Mouse (Mus musculus) liver, postnatal 0 days (tissue): ENCODE results near the gene Rbms3. TPM values are rescaled to one million over a fixed set of nuclear protein-coding genes. Genes with fewer than 3 reads are reported as not detected.

Experiments
- ATAC-seq: fragments of 200-750 bp; cut with Nextera tagmentation; 2 replicates; pipeline ENCODE4 v1.8.0; 2017; ENCODE audit warnings: mild to moderate bottlenecking, moderate library complexity
- DNase-seq: peaks from one replicate; pipeline ENCODE4 v3.0.0-alpha.2; 2016
- H3K27ac ChIP-seq: fragments of 300-500 bp; sonication (generic); 2 replicates; pipeline ENCODE4 v1.5.1; 2014; ENCODE audit warnings: antibody characterized with exemption, moderate library complexity, mild to moderate bottlenecking, low read depth
- H3K27me3 ChIP-seq: fragments of 300-500 bp; sonication (generic); 2 replicates; pipeline ENCODE4 v1.6.1; 2014; ENCODE audit warnings: low read length, control low read depth, mixed read lengths; ENCODE audit not compliant: insufficient read depth
- H3K36me3 ChIP-seq: fragments of 300-500 bp; sonication (generic); replicated peaks from 2 replicates; pipeline ENCODE4 v1.6.1; 2014; ENCODE audit warnings: mild to moderate bottlenecking, control low read depth, low read length, moderate library complexity, mixed read lengths; ENCODE audit not compliant: insufficient read depth
- H3K4me1 ChIP-seq: fragments of 300-500 bp; sonication (generic); 2 replicates; pipeline ENCODE4 v1.6.1; 2014; ENCODE audit warnings: antibody characterized with exemption, mild to moderate bottlenecking, control low read depth; ENCODE audit not compliant: insufficient read depth
- H3K4me2 ChIP-seq: fragments of 300-500 bp; sonication (generic); 2 replicates; pipeline ENCODE4 v1.6.1; 2014; ENCODE audit warnings: low read depth, mild to moderate bottlenecking, low read length, moderate library complexity, mixed read lengths
- H3K4me3 ChIP-seq: fragments of 300-500 bp; sonication (generic); 2 replicates; pipeline ENCODE4 v1.5.1; 2014; ENCODE audit warnings: low read depth, low read length
- H3K9ac ChIP-seq: fragments of 300-500 bp; sonication (generic); replicated peaks from 2 replicates; pipeline ENCODE4 v1.6.1; 2014; ENCODE audit warnings: mild to moderate bottlenecking, moderate library complexity
- H3K9me3 ChIP-seq: fragments of 300-500 bp; sonication (generic); 2 replicates; pipeline ENCODE4 v1.6.1; 2016; ENCODE audit warnings: mild to moderate bottlenecking, control low read depth, low read length, mixed read lengths
- CTCF ChIP-seq: sonication (generic); IDR thresholded peaks from 2 replicates; pipeline ENCODE4 v1.5.1; 2016; ENCODE audit warnings: antibody characterized with exemption, low read depth
- EP300 ChIP-seq: IDR thresholded peaks from 2 replicates; pipeline ENCODE4 v1.6.1; 2016; ENCODE audit warnings: antibody characterized with exemption, low read depth, mild to moderate bottlenecking
- WGBS: fragments of 180-500 bp; shearing (Covaris S2); extraction: QIAGEN DNeasy Blood & Tissue Kit; methylation state at CpG from one replicate; pipeline ENCODE4 v1.1.7; 2014; ENCODE audit not compliant: insufficient replicate concordance; 5-methylcytosine and 5-hydroxymethylcytosine counted together
- polyA plus RNA-seq: library from polyadenylated mRNA; unstranded; fragments of >200 nt; fragmentation: Nextera tagmentation; extraction: Ambion mirVana; gene quantifications from 2 replicates; pipeline ENCODE4 v1.2.1, GENCODE M21; 2015

Rbms3 gene
- polyA plus RNA-seq, 1 experiment from 2014 or later: 2.8 TPM

- Histone ChIP-seq H3K27ac (no peak overlapping the region), H3K27me3 (no peaks in the 10 kb centered on the region), H3K4me1 (peaks cover 3% of the 10 kb centered on the region), H3K4me3 (no peak overlapping the region), H3K9me3 (no peaks in the 10 kb centered on the region), H3K4me2 (no peak overlapping the region), H3K36me3 (no peaks in the 10 kb centered on the region), H3K9ac (no peak overlapping the region)
- DNase-seq (no peak), ATAC-seq (no peak)
- TF ChIP-seq CTCF (no peak), EP300 (no peak)
- 74% methylated on average over 4 of the region's 4 CpGs for WGBS
These were observed 601.1 kb downstream of the Rbms3 start for GRCm38 (mm10) chr9:117028586-117028985.

GRCm38 (mm10) chr9:117022086-117022485 is 607.6 kb downstream of the Rbms3 start:
- H3K4me1 ChIP-seq: peaks cover 12% of the 10 kb centered on the region
- no peak overlapping the region for H3K4me2 ChIP-seq
- no peaks in the 10 kb centered on the region for H3K36me3 ChIP-seq
- no peaks in the 10 kb centered on the region for H3K9me3 ChIP-seq
- 78% methylated on average over 6 of the region's 6 CpGs for WGBS
- no peak overlapping the region for H3K4me3 ChIP-seq
- H3K27ac ChIP-seq: no peak overlapping the region
- no peak for ATAC-seq
- DNase-seq: no peak
- TF ChIP-seq CTCF (no peak), EP300 (no peak)
- H3K27me3 ChIP-seq: no peaks in the 10 kb centered on the region
- no peak overlapping the region for H3K9ac ChIP-seq

- Histone ChIP-seq H3K9ac (no peak overlapping the region), H3K9me3 (no peaks in the 10 kb centered on the region), H3K27ac (no peak overlapping the region), H3K4me2 (no peak overlapping the region), H3K36me3 (no peaks in the 10 kb centered on the region), H3K4me3 (no peak overlapping the region), H3K27me3 (no peaks in the 10 kb centered on the region), H3K4me1 (peaks cover 12% of the 10 kb centered on the region)
- WGBS: 69% methylated on average over 3 of the region's 3 CpGs
- DNase-seq: no peak
- TF ChIP-seq EP300: no peak
- no peak for TF ChIP-seq CTCF
- no peak for ATAC-seq
These were observed 608.2 kb downstream of the Rbms3 start for GRCm38 (mm10) chr9:117021506-117021905.

- no peaks in the 10 kb centered on the region for H3K9me3 ChIP-seq
- H3K36me3 ChIP-seq: no peaks in the 10 kb centered on the region
- no peak overlapping the region for H3K27ac ChIP-seq
- TF ChIP-seq CTCF (no peak), EP300 (no peak)
- H3K4me1 ChIP-seq: peaks cover 12% of the 10 kb centered on the region
- no peak for ATAC-seq
- no peaks in the 10 kb centered on the region for H3K27me3 ChIP-seq
- H3K4me3 ChIP-seq: no peak overlapping the region
- H3K4me2 ChIP-seq: no peak overlapping the region
- H3K9ac ChIP-seq: no peak overlapping the region
- no peak for DNase-seq
- 90% methylated on average over 2 of the region's 2 CpGs for WGBS
These were observed 609.5 kb downstream of the Rbms3 start for GRCm38 (mm10) chr9:117020216-117020615.

GRCm38 (mm10) chr9:117018741-117019163 is 611.0 kb downstream of the Rbms3 start:
- peak; percentile 27 for DNase-seq

GRCm38 (mm10) chr9:117018301-117018700 is 611.4 kb downstream of the Rbms3 start:
- WGBS: 35% methylated on average over 12 of the region's 12 CpGs
- DNase-seq (no peak), ATAC-seq (no peak)
- Histone ChIP-seq H3K4me1 (peaks cover 12% of the 10 kb centered on the region), H3K36me3 (no peaks in the 10 kb centered on the region), H3K27ac (peak overlapping the region; percentile 51; the same call in 1 of the 2 replicates), H3K27me3 (no peaks in the 10 kb centered on the region), H3K4me3 (no peak overlapping the region), H3K9ac (no peak overlapping the region), H3K4me2 (peak overlapping the region; percentile 51), H3K9me3 (no peaks in the 10 kb centered on the region)
- TF ChIP-seq CTCF (no peak), EP300 (no peak)

More at GRCm38 (mm10) chr9:117018741-117019163, 611.0 kb downstream of the Rbms3 start:
- no peak for TF ChIP-seq CTCF
- TF ChIP-seq EP300: no peak
- H3K4me3 ChIP-seq: no peak overlapping the region
- peak overlapping the region; percentile 51; the same call in 1 of the 2 replicates for H3K27ac ChIP-seq
- H3K4me1 ChIP-seq: peaks cover 12% of the 10 kb centered on the region
- H3K9ac ChIP-seq: no peak overlapping the region
- peak; percentile 72 for ATAC-seq
- H3K4me2 ChIP-seq: peak overlapping the region; percentile 51
- no peaks in the 10 kb centered on the region for H3K9me3 ChIP-seq
- 44% methylated on average over 2 of the region's 2 CpGs for WGBS
- no peaks in the 10 kb centered on the region for H3K27me3 ChIP-seq
- no peaks in the 10 kb centered on the region for H3K36me3 ChIP-seq
